14 mouse cellular contexts compared by ENCODE assay signal in genomic region chr17:35061299-35061698, GRCm38 (mm10). TPM values are rescaled to one million over a fixed set of nuclear protein-coding genes. Genes with fewer than 3 reads are reported as not detected.
A peak's percentile ranks its signal among the peaks of the same experiment; 100 is the strongest.
DNase-seq lines count a peak whose midpoint lies in the region; ATAC-seq and TF ChIP-seq lines count a peak whose summit lies in the region.
"Had no signal": no experiment of that assay in that cellular context is flagged by ENCODE, and none has a peak within 500 bp of the region (broad histone marks: within the 10 kb centered on the region; RNA-seq: fewer than 3 reads in every experiment).

No protein-coding gene starts in this region.

- no peak for DNase-seq in forebrain, embryonic 10.5 days (ENCODE audit: extremely low spot score, low spot score)
- DNase-seq in forebrain, postnatal 0 days = no peak
- DNase-seq in kidney, postnatal 14 days = no peak
- peak; percentile 41 for DNase-seq in ES-CJ7 (ENCODE audit: low read depth, low spot score)
- no peak for DNase-seq in urinary bladder, postnatal 36 days (ENCODE audit: low spot score in 2 of 2)
- DNase-seq in right cerebral cortex, postnatal 10 days (ENCODE audit: low spot score in 2 of 2) = no peak
- DNase-seq: embryo, embryonic 11 days had no signal

- H3K27me3 ChIP-seq in forebrain, embryonic 10.5 days (ENCODE audit: poor library complexity, severe bottlenecking) = peaks cover 51% of the 10 kb centered on the region
- H3K27me3 ChIP-seq in forebrain, postnatal 0 days (ENCODE audit: insufficient read depth, low read length) = peaks cover 4% of the 10 kb centered on the region
- peaks cover 9% of the 10 kb centered on the region; the same call in 1 of the 2 replicates for H3K27me3 ChIP-seq in kidney, embryonic 15.5 days
- peaks cover 16% of the 10 kb centered on the region for H3K27me3 ChIP-seq in neural tube, embryonic 12.5 days (replicated peaks)

- H3K9ac ChIP-seq in forebrain, postnatal 0 days = no peak overlapping the region
- H3K9ac ChIP-seq in kidney, embryonic 15.5 days = no peak overlapping the region
- no peak overlapping the region; the same call in 1 of the 2 replicates for H3K9ac ChIP-seq in neural tube, embryonic 12.5 days

- no peak for TF ChIP-seq CTCF in forebrain, postnatal 0 days (IDR thresholded peaks at IDR 0.05; ENCODE audit: low read depth)

- H3K4me2 ChIP-seq in forebrain, postnatal 0 days (ENCODE audit: low read depth) = no peak overlapping the region
- H3K4me2 ChIP-seq in kidney, embryonic 15.5 days = peak overlapping the region; percentile 74
- peak overlapping the region; percentile 94 for H3K4me2 ChIP-seq in neural tube, embryonic 12.5 days (replicated peaks)

- no peaks in the 10 kb centered on the region for H3K9me3 ChIP-seq in forebrain, embryonic 10.5 days
- no peaks in the 10 kb centered on the region for H3K9me3 ChIP-seq in forebrain, postnatal 0 days (ENCODE audit: low read length)
- no peaks in the 10 kb centered on the region for H3K9me3 ChIP-seq in kidney, embryonic 15.5 days (replicated peaks)
- no peaks in the 10 kb centered on the region for H3K9me3 ChIP-seq in neural tube, embryonic 12.5 days

- WGBS in forebrain, embryonic 10.5 days = 86% methylated on average over 8 of the region's 8 CpGs
- 84% methylated on average over 8 of the region's 8 CpGs for WGBS in forebrain, postnatal 0 days
- 80% methylated on average over 8 of the region's 8 CpGs for WGBS in kidney, embryonic 15.5 days
- WGBS in neural tube, embryonic 12.5 days = 85% methylated on average over 8 of the region's 8 CpGs

- ATAC-seq in forebrain, postnatal 0 days = no peak
- ATAC-seq in kidney, embryonic 15.5 days (replicated peaks; ENCODE audit: low FRiP score) = no peak
- no peak for ATAC-seq in neural tube, embryonic 12.5 days (ENCODE audit: low FRiP score, low read depth)

- H3K36me3 ChIP-seq in forebrain, embryonic 10.5 days (replicated peaks) = peaks cover 54% of the 10 kb centered on the region
- H3K36me3 ChIP-seq in forebrain, postnatal 0 days (ENCODE audit: insufficient read depth) = peaks cover 12% of the 10 kb centered on the region
- peaks cover 51% of the 10 kb centered on the region for H3K36me3 ChIP-seq in kidney, embryonic 15.5 days
- H3K36me3 ChIP-seq in neural tube, embryonic 12.5 days = peaks cover 35% of the 10 kb centered on the region

- peak overlapping the region; percentile 87; the same call in 1 of the 2 replicates for H3K4me3 ChIP-seq in forebrain, embryonic 10.5 days
- H3K4me3 ChIP-seq in forebrain, postnatal 0 days (ENCODE audit: low read depth, low read length) = no peak overlapping the region
- no peak overlapping the region for H3K4me3 ChIP-seq in kidney, embryonic 15.5 days (replicated peaks)
- no peak overlapping the region for H3K4me3 ChIP-seq in neural tube, embryonic 12.5 days
- H3K4me3 ChIP-seq: myocyte had no signal

- H3K27ac ChIP-seq in forebrain, embryonic 10.5 days = no peak overlapping the region
- no peak overlapping the region for H3K27ac ChIP-seq in forebrain, postnatal 0 days (ENCODE audit: low read depth, low read length)
- H3K27ac ChIP-seq in kidney, embryonic 15.5 days = no peak overlapping the region
- H3K27ac ChIP-seq in neural tube, embryonic 12.5 days = no peak overlapping the region

- H3K4me1 ChIP-seq in forebrain, embryonic 10.5 days = peaks cover 64% of the 10 kb centered on the region
- H3K4me1 ChIP-seq in forebrain, postnatal 0 days (ENCODE audit: insufficient read depth) = peaks cover 16% of the 10 kb centered on the region; the same call in 1 of the 2 replicates
- H3K4me1 ChIP-seq in kidney, embryonic 15.5 days = peaks cover 58% of the 10 kb centered on the region
- peaks cover 37% of the 10 kb centered on the region for H3K4me1 ChIP-seq in neural tube, embryonic 12.5 days

RNA-seq across cellular contexts. Expression of gene Ddah2, which starts 2.5 kb away (rescaled TPM):
- polyA plus RNA-seq in forebrain, embryonic 10.5 days (2016; fragmentation: Nextera tagmentation; extraction: Ambion mirVana) = 414 and 441 TPM in 2 replicates
- 167 and 220 TPM in 2 replicates for total RNA-seq in forebrain, postnatal 0 days (2014; rRNA removed)
- polyA plus RNA-seq in forebrain, postnatal 0 days (2015; fragmentation: Nextera tagmentation; extraction: Ambion mirVana) = 261 and 299 TPM in 2 replicates
- 324 and 356 TPM in 2 replicates for polyA plus RNA-seq in kidney, embryonic 15.5 days (2015; fragmentation: Nextera tagmentation; extraction: Ambion mirVana)
- 564 and 591 TPM in 2 replicates for polyA plus RNA-seq in neural tube, embryonic 12.5 days (2016; fragmentation: Nextera tagmentation; extraction: Ambion mirVana)

RNA-seq across cellular contexts. Expression of gene Ly6g6c, which starts 3.9 kb away (rescaled TPM):
- polyA plus RNA-seq in forebrain, embryonic 10.5 days (2016; fragmentation: Nextera tagmentation; extraction: Ambion mirVana) = 0.25 TPM in 1 of 2 replicates, not detected in the other
- not detected in 2 replicates for total RNA-seq in forebrain, postnatal 0 days (2014; rRNA removed)
- polyA plus RNA-seq in forebrain, postnatal 0 days (2015; fragmentation: Nextera tagmentation; extraction: Ambion mirVana) = not detected in 2 replicates
- polyA plus RNA-seq in kidney, embryonic 15.5 days (2015; fragmentation: Nextera tagmentation; extraction: Ambion mirVana) = 1.6 TPM in 1 of 2 replicates, not detected in the other
- polyA plus RNA-seq in neural tube, embryonic 12.5 days (2016; fragmentation: Nextera tagmentation; extraction: Ambion mirVana) = not detected in 2 replicates
- total RNA-seq: gastrocnemius, postnatal 25 days; layer of hippocampus, postnatal 25 days; liver, adult 2 months; MEL had no signal
- polyA plus RNA-seq: liver, adult 2 months had no signal

RNA-seq across cellular contexts. Expression of gene Mpig6b, which starts 4.7 kb away (rescaled TPM):
- polyA plus RNA-seq in forebrain, embryonic 10.5 days (2016; fragmentation: Nextera tagmentation; extraction: Ambion mirVana) = 0.59 and 0.72 TPM in 2 replicates
- total RNA-seq in forebrain, postnatal 0 days (2014; rRNA removed) = not detected in 2 replicates
- polyA plus RNA-seq in forebrain, postnatal 0 days (2015; fragmentation: Nextera tagmentation; extraction: Ambion mirVana) = 0.08 TPM in 2 replicates
- 0.41 and 0.52 TPM in 2 replicates for polyA plus RNA-seq in kidney, embryonic 15.5 days (2015; fragmentation: Nextera tagmentation; extraction: Ambion mirVana)
- polyA plus RNA-seq in neural tube, embryonic 12.5 days (2016; fragmentation: Nextera tagmentation; extraction: Ambion mirVana) = 0.81 and 0.88 TPM in 2 replicates
- total RNA-seq: gastrocnemius, postnatal 25 days; layer of hippocampus, postnatal 25 days; MEL had no signal
- polyA plus RNA-seq: liver, adult 2 months; myocyte had no signal

RNA-seq across cellular contexts. Expression of gene Clic1, which starts 11.5 kb away (rescaled TPM):
- polyA plus RNA-seq in forebrain, embryonic 10.5 days (2016; fragmentation: Nextera tagmentation; extraction: Ambion mirVana) = 174 and 179 TPM in 2 replicates
- total RNA-seq in forebrain, postnatal 0 days (2014; rRNA removed) = 26.8 and 29.3 TPM in 2 replicates
- 47.9 and 50.5 TPM in 2 replicates for polyA plus RNA-seq in forebrain, postnatal 0 days (2015; fragmentation: Nextera tagmentation; extraction: Ambion mirVana)
- polyA plus RNA-seq in kidney, embryonic 15.5 days (2015; fragmentation: Nextera tagmentation; extraction: Ambion mirVana) = 300 and 320 TPM in 2 replicates
- 169 and 178 TPM in 2 replicates for polyA plus RNA-seq in neural tube, embryonic 12.5 days (2016; fragmentation: Nextera tagmentation; extraction: Ambion mirVana)

RNA-seq across cellular contexts. Expression of gene Msh5, which starts 14.8 kb away (rescaled TPM):
- polyA plus RNA-seq in forebrain, embryonic 10.5 days (2016; fragmentation: Nextera tagmentation; extraction: Ambion mirVana) = 4.3 and 5.1 TPM in 2 replicates
- 1.3 and 2.2 TPM in 2 replicates for total RNA-seq in forebrain, postnatal 0 days (2014; rRNA removed)
- 1.1 and 1.3 TPM in 2 replicates for polyA plus RNA-seq in forebrain, postnatal 0 days (2015; fragmentation: Nextera tagmentation; extraction: Ambion mirVana)
- polyA plus RNA-seq in kidney, embryonic 15.5 days (2015; fragmentation: Nextera tagmentation; extraction: Ambion mirVana) = 5.2 and 5.4 TPM in 2 replicates
- 3.1 and 4.1 TPM in 2 replicates for polyA plus RNA-seq in neural tube, embryonic 12.5 days (2016; fragmentation: Nextera tagmentation; extraction: Ambion mirVana)
